Mouse (Mus musculus): ENCODE measurements around the gene Plscr2.

The Plscr2 gene

DNA sequence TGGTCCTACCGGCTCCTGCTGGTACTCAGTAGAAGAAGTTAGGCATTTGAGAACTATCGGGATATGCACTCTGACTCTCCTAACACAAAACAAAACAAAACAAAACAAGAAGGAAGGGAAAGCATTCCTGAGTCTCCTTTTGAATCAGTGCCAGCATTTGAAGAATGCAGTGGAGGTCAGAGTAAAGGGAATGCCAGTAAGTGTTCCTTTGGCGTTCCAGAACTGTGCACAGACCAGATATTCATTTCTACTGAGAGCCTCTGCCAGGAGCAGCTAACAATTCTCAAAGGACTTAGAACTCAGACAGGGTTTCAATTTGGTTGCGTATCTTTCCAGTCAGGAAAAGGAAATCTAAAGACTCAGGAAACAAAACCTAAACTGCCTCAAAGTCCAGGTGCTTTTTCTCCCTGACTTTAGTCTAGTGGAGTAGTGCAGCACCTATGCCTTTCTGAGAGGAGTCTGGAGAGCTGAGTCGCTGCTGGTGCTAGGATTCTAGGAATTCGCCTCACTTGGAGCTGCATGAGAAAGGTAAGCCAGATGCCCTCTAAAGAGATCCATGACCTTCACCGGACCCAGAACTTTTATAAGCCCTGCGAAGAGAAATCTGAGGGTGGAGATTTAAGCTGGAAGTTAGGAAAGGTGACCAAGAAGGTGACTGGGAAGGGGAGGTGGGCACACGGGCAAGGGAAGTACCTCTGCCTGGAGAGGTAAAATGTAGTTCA is at the start of gene Plscr2:
TSS of gene Plscr2 (plus strand) at position 117 of the 722 bp plus-strand sequence.
- DNase-seq, result no peak

DNA sequence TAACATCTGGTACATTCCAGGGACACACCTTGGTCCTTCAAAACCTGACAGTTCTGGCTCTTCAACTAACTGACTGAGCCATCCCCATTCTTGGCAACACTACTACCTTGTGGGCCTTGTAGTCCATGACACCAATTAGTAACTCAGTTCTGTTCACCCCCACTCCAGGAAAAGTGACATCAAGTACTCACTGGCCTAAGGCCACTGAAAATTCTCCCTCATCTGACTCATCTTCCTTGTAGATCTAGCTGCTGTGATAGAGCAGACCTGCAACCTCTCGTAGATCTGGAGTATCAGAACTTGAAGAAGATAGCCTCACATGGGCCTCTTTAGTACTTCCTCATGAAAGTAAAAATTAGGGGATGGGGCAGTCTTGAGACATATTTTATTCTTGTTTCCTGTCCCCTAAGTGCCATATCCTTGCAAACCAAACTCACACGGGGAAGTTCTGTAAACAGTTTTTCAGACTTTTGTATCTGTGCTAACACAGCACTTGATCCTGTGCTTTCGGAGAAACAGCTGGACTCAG is 49.2 kb upstream of the Plscr2 start:
- no peak for DNase-seq

GRCm38 (mm10) chr9:92226795-92227194 is 48.6 kb upstream of the Plscr2 start:
- no peak for DNase-seq

DNA sequence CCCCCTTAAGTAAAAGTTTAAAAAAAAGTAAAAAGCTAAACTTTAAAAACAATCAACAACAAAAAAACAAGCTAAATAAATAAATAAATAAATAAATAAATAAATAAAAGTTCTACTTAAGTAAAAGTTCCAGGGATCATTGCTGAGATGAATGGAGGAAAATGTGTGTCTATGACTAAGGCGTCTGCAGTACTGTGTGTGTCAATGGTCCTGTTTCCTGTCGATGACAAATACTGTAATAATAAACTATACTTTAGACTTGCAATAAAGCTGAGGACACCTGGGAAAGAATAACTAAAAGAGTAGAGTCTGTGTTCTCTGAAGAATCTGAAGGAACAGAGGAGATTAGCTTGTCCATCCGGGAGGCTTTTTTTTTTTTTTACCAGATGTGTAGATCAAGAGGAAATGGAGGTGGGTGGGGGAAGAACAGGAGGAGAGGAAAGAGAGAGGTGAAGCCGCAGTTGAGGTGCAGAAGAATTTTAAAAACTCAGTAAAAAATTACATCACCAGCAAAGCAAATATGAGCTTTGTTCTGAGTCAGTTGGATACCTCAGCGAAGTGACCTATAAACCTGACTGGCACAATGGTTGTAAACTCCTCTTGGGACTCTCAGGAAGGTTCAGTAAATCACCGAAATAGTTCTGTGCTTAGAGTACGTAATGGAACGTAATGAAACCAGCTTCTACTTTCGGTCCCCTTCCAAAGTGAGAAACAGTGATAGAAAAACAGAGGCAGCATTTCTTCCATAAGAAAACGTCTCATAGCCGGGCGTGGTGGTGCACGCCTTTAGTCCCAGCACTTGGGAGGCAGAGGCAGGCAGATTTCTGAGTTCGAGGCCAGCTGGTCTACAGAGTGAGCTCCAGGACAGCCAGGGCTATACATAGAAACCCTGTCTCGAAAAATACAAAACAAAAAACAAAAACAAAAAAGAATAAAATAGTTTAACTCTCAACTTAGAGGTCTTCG is 46.3 kb upstream of the Plscr2 start:
- DNase-seq, result no peak

GRCm38 (mm10) chr9:92229833-92230205 is 45.6 kb upstream of the Plscr2 start:
- no peak for DNase-seq

- DNase-seq, result no peak
Measured at GRCm38 (mm10) chr9:92234901-92235458, 40.4 kb upstream of the Plscr2 start.

DNA sequence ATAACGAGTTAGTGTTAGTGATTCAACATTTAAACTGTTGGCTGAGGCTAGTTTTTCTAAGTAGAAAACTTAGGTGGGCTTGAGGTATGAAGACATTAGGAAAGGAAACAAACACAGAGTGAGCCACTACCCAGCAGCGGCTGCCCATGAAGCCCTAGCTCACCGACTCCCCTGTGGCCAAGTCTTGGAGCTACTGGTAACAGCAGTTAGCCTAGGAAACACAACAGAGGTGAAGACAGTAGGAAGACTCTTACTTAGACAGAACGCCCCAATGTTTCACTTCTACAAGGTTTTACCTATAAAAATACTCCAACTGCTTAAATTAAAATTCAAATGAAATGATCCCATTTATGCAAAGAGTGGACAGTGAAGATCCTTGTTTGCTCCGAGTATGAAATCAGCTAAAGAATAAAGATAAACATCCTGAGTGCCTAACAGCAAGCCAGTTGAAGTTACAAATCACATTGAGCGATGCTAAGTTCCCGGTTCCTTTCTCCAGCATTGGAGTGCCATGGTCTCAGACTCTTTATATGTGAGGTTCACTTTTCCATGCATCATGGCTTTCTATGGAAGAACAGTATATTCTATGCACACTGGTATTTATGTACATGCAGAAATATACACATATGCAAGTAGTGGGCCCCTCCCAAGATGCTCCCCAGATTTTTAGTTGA is 26.5 kb upstream of the Plscr2 start:
- no peak for DNase-seq

DNA sequence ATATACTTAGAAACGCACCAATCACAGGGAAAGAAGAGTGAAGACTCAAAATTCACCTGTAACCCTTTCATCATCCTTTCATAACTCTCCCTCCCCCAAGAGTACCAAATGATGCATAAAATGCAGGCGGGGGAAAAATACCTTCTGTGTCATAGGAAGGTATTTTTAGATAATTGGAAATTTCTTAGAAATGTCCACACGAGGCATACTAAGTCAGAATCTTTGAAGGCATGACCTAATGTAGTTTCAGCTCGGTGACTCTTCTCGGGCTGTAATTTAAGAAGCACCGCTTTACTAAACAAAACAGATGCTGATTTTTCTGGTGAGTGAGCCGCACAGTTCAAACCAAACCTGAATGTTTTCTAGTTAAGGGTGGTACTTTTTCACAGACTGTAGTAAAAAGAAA is 26.0 kb upstream of the Plscr2 start, which contains the start of gene Plscr1:
TSS of gene Plscr1 (plus strand) at position 304 of the 406 bp plus-strand sequence.
- DNase-seq, result no peak

DNA sequence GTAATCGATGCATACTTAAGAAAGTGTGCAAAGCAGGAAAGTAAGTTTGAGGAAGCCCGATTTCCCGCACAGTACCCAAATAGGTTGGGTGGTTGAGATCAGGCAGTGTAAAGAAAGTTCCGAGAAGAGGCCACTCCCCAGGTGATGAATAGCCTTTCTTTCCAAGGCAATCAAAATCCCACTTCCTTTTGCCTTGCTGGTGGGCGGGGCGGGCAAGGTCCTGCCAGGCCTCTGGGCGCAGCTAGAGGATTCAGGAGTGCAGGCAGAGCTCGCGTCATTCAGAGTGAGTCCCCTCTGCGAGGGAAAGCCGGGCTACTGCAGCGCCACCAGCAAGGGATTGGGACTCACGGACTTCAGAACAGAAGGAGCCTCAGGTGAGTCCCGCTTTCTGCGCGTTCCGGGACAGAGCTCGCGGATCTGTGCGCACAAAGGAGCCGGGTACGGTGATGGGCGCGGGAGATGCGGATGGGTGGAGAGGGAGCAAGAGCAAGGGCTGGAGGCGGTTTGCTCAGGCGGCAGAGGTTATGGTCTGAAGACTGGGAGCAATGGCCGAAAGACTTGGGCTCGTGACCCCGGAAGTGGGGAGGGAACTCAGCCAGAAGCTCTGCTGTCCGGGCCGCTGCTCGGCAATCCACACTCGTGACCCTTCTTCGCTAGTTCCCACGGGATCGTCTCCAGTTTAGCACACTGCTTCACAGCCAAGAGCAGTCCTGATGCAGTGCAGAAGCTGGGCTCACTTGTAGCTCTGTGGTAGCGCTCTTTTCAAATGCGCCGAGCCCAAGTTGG is 25.2 kb upstream of the Plscr2 start:
- peak; percentile 89 for DNase-seq

- DNase-seq, result no peak
Measured at GRCm38 (mm10) chr9:92252718-92253117, 22.7 kb upstream of the Plscr2 start.

- DNase-seq, result no peak
Measured at GRCm38 (mm10) chr9:92253585-92254321, 21.6 kb upstream of the Plscr2 start.

DNA sequence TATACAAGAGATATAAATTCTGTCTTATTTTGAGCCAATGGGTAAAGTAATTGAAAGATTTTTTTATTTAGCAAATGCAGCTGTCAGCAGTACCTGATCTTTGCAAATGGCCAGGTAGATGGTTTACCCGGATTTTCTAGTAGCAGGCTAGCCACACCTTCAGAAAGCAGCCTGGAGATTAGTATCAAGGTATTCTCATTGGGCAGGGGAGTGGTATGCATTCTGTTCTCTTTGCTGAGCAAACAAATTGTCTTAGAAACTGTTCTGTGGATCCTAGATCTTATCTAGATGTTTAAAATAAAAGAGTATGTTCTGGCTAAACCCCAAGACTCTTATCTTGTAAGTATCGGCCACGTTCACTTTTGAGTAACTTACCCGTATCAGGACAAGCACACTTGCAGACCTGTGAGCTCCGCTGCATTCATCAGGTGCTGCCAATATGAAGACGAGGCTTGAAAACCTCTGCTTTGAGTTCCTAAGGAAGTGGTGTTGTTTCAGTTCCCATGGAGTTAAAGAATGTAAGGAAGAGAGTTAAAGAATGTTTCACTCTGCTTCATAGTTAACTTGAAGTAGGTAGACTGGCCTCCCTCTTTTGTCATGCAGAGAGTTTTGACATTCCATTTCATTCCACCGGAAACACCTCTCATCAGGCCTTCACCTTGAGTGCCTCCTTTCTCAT is 14.8 kb upstream of the Plscr2 start:
- DNase-seq, result no peak

- DNase-seq, result no peak
Measured at GRCm38 (mm10) chr9:92265719-92266118, 9.7 kb upstream of the Plscr2 start.

DNA sequence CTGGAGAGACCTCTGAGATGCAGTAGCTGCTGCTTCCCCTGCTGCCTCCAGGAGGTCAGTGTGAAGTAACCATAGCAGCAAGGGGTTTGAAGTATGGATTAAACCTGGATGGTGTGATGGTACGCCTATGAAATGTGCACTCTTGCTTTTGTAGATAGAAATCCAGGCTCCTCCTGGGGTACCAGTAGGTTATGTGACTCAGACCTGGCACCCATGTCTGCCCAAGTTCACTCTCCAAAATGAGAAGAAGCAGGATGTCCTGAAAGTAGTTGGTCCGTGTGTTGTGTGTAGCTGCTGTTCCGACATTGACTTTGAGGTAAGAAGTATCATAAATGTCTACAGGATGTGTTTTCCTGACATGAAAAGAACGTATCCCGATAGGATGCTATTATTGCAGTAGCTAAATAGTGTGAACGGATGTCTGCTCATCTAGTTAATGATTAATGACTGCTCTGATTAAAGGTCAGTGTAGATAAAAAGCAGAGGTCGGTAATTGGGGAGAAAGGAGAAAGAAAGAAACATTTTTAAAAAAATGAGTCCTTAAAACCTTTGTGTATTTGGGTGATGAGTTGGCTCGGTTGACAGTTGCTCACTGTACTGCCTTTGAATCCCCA is 8.7 kb upstream of the Plscr2 start:
- DNase-seq, result no peak

DNA sequence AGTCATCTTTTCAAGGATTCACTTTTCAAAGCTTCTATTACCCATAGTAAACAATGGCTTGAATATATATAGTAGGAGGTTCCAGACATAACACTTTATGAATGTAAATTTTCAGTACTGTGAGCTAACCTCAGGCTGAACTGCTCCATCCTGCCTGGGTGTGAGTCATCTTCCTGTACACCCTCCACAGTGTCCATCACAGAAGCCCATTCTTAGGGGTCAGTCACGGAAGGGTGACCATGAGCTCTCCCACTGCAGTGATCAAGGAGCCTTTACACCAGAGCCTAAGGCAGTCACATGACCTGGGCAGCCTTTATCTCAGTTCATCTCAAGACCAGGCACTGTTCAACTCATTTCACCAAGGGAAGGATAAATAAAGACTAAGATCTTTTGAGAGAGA is 7.7 kb upstream of the Plscr2 start:
- no peak for DNase-seq

DNA sequence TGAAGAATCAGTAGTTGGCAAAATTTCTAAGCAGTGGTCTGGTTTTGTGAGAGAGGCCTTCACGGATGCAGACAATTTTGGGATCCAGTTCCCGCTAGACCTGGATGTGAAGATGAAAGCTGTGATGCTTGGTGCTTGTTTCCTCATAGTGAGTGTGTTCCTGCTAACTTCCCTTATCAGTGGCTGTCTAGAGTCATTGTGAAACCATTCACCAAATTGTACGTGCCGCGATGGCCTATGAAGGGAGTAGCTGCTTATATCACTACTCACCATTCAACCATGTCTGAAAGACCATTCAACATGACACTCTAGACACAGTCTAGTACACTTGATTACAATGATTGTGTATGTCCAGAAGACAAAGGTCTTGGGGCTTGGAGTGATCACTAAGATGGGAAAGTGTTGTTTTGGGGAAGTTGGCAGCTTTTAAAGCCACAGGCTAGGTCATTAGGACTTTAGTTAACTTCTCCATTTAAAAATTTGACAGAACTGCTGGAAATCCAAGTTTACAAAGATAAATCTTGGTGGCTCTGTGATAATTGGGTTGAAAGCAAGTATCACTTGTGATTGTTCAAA is 5.5 kb upstream of the Plscr2 start:
- DNase-seq, result no peak

- no peak for DNase-seq
Measured at GRCm38 (mm10) chr9:92270927-92271326, 4.5 kb upstream of the Plscr2 start.

DNA sequence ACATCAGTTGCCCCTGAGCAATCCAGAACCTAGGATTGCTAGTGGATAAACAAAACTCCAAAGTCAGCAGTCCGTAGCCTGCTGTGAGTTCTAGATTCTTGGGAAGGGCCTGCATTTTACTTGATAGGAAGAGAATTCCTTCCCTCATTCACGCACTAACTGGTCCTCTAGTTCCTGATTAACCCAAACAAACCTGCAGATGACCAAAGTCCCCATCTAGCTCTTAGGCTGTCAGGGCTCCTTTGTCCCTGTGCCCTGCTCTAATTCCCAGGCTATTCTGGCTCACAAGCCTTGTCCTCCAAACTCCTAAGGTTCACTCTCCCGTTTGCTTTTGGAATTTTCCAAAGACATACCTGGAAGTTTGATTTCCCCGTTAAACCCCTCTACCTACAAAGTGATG is 2.8 kb upstream of the Plscr2 start:
- no peak for DNase-seq

DNA sequence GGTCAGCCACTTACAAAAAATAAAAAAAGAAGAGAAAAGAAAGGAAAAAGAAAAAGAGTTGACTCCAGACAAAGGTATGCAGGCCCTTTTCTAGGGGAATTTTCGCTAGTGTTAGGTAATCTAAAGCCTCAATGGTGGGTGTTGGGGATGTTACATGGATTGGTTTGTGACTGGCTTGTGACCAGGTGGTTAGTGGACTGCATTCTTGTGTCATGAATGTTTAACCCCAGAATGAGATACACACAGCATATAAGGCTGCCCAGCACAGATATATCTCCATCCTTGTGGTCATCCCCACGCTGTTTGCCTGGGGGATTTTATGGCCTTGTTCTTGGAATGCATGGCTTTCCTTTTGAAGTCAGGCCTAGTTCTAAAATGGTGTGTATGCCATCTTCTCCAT is 2.1 kb upstream of the Plscr2 start:
- DNase-seq, result no peak
